Mouse (Mus musculus): Measurements from ENCODE around the gene Vnn3. TPM values are rescaled to one million over a fixed set of nuclear protein-coding genes. Genes with fewer than 3 reads are reported as not detected.

Vnn3 gene
- polyA plus RNA-seq (2014; fragmentation: Nextera tagmentation; extraction: Ambion mirVana): not detected in 2 replicates

DNA sequence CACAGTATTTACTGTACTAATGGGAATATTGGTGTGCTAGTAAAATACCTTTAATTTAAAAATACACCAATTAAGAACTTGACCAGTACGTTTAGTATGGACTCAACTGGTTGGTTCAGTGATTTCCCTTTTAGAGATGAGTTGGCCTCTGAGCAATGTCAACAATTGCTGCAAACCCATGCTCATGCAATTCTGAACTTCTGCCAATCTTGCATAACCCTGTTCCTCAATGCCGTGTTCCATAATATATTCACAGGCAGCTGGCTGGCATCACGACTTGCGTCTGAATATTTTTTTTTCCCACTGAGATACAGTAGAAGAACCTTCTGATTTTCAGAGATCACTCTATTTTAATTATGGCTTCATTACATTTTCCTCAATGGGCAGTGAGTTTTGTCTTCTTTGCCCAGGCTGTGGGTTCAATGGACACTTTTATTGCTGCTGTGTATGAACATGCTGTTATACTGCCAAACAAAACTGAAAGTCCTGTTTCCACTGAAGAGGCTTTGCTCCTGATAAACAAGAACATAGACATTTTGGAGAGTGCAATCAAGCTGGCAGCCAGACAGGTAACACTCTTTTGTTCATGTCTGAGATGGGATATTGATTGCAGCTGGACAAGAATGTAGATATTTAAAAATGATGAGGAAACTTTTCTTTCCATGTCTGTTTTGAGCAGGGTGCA, at the start of gene Vnn3:
Gene Vnn3 (plus strand): TSS at position 235 of the 685 bp plus-strand sequence.
- H3K36me3 ChIP-seq (ENCODE audit: control insufficient read depth, insufficient read depth, low read length): no peaks in the 10 kb centered on the region
- H3K27ac ChIP-seq (ENCODE audit: low read depth, low read length): no peak within 1 kb of the TSS
- DNase-seq (ENCODE audit: low spot score, missing footprints) (no peak), ATAC-seq (ENCODE audit: low FRiP score) (no peak)
- no peaks in the 10 kb centered on the region for H3K27me3 ChIP-seq (ENCODE audit: control insufficient read depth, insufficient read depth, low read length)
- no peak within 1 kb of the TSS for H3K9ac ChIP-seq (ENCODE audit: low read length)
- H3K4me3 ChIP-seq (ENCODE audit: low read depth, low read length): no peak within 1 kb of the TSS
- no peaks in the 10 kb centered on the region for H3K9me3 ChIP-seq (ENCODE audit: control insufficient read depth, low read length)
- WGBS: 91% methylated on average over 4 of the region's 4 CpGs
- H3K4me1 ChIP-seq (ENCODE audit: control insufficient read depth, insufficient read depth, low read length): no peaks in the 10 kb centered on the region
- no peak within 1 kb of the TSS for H3K4me2 ChIP-seq

GRCm38 (mm10) chr10:23802911-23803310, 48.4 kb upstream of the Vnn3 start:
- no peaks in the 10 kb centered on the region for H3K4me1 ChIP-seq (ENCODE audit: control insufficient read depth, insufficient read depth, low read length)
- DNase-seq (ENCODE audit: low spot score, missing footprints) (no peak), ATAC-seq (ENCODE audit: low FRiP score) (no peak)
- H3K9ac ChIP-seq (ENCODE audit: low read length): no peak overlapping the region
- no peak overlapping the region for H3K27ac ChIP-seq (ENCODE audit: low read depth, low read length)
- no peak overlapping the region for H3K4me3 ChIP-seq (ENCODE audit: low read depth, low read length)
- H3K27me3 ChIP-seq (ENCODE audit: control insufficient read depth, insufficient read depth, low read length): no peaks in the 10 kb centered on the region
- no peak overlapping the region for H3K4me2 ChIP-seq
- no peaks in the 10 kb centered on the region for H3K9me3 ChIP-seq (ENCODE audit: control insufficient read depth, low read length)
- WGBS: 72% methylated on average over 3 of the region's 3 CpGs
- H3K36me3 ChIP-seq (ENCODE audit: control insufficient read depth, insufficient read depth, low read length): peaks cover 2% of the 10 kb centered on the region; the same call in 1 of the 2 replicates

DNA sequence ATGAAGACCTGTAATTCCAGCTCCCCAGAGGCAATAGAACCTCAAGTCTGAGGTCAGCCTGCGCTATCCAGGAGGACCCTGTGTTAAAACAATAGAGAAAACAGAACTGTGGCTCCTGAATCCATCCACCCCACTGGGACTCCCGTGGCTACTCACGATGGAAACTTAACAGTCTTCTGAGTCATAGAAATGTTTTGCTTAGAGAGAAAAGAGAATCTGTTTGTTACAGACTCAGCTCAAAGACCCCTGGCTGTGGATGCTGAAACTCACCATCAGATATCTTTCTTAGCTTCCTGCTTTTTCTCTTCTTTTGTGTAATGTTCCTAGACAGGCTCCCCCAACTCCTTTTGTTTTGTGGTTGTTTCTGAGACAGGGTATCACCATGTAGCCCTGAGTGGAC, 46.6 kb upstream of the Vnn3 start:
- H3K4me2 ChIP-seq: no peak overlapping the region
- no peaks in the 10 kb centered on the region for H3K4me1 ChIP-seq (ENCODE audit: control insufficient read depth, insufficient read depth, low read length)
- H3K36me3 ChIP-seq (ENCODE audit: control insufficient read depth, insufficient read depth, low read length): peaks cover 2% of the 10 kb centered on the region; the same call in 1 of the 2 replicates
- WGBS: 62% methylated on average over 3 of the region's 3 CpGs
- DNase-seq (ENCODE audit: low spot score, missing footprints) (no peak), ATAC-seq (ENCODE audit: low FRiP score) (no peak)
- no peak overlapping the region for H3K9ac ChIP-seq (ENCODE audit: low read length)
- H3K9me3 ChIP-seq (ENCODE audit: control insufficient read depth, low read length): no peaks in the 10 kb centered on the region
- no peak overlapping the region for H3K4me3 ChIP-seq (ENCODE audit: low read depth, low read length)
- H3K27ac ChIP-seq (ENCODE audit: low read depth, low read length): no peak overlapping the region
- H3K27me3 ChIP-seq (ENCODE audit: control insufficient read depth, insufficient read depth, low read length): no peaks in the 10 kb centered on the region

DNA sequence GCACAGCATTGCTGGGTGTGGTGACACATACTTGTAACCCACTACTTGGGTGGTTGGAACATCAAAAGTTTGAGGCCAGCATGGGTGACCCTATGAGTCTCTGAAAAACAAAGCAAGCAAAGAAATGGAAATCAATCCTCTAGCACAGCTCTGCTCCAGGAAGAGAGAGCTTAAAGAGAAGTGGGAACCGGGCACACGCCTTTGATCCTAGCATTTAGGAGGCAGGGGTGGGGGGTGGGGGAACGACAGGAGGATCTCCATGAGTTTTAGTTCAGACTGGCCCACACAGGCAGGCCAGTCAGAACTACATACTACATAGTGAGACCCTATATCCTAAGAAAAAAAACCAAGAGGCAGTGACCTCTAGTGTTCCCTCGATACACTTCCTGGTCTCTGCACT, 45.1 kb upstream of the Vnn3 start:
- Histone ChIP-seq H3K4me3 (ENCODE audit: low read depth, low read length) (no peak overlapping the region), H3K36me3 (ENCODE audit: control insufficient read depth, insufficient read depth, low read length) (peaks cover 2% of the 10 kb centered on the region; the same call in 1 of the 2 replicates), H3K9ac (ENCODE audit: low read length) (no peak overlapping the region), H3K27ac (ENCODE audit: low read depth, low read length) (no peak overlapping the region), H3K9me3 (ENCODE audit: control insufficient read depth, low read length) (no peaks in the 10 kb centered on the region), H3K4me2 (no peak overlapping the region), H3K4me1 (ENCODE audit: control insufficient read depth, insufficient read depth, low read length) (no peaks in the 10 kb centered on the region), H3K27me3 (ENCODE audit: control insufficient read depth, insufficient read depth, low read length) (no peaks in the 10 kb centered on the region)
- ATAC-seq (ENCODE audit: low FRiP score): peak; percentile 57; the same call in 1 of the 2 replicates
- DNase-seq (ENCODE audit: low spot score, missing footprints): no peak
- WGBS: 15% methylated on average over 4 of the region's 4 CpGs

- WGBS: 82% methylated on average over 9 of the region's 12 CpGs
- Histone ChIP-seq H3K4me2 (no peak overlapping the region), H3K4me3 (ENCODE audit: low read depth, low read length) (no peak overlapping the region), H3K27me3 (ENCODE audit: control insufficient read depth, insufficient read depth, low read length) (no peaks in the 10 kb centered on the region), H3K9ac (ENCODE audit: low read length) (no peak overlapping the region), H3K4me1 (ENCODE audit: control insufficient read depth, insufficient read depth, low read length) (0 out of 2 replicates have a peak, but pooled peaks cover 2% of the 10 kb centered on the region), H3K9me3 (ENCODE audit: control insufficient read depth, low read length) (no peaks in the 10 kb centered on the region), H3K36me3 (ENCODE audit: control insufficient read depth, insufficient read depth, low read length) (no peaks in the 10 kb centered on the region), H3K27ac (ENCODE audit: low read depth, low read length) (no peak overlapping the region)
- ATAC-seq (ENCODE audit: low FRiP score) (peak; percentile 31; the same call in 1 of the 2 replicates), DNase-seq (ENCODE audit: low spot score, missing footprints) (peak; percentile 97)
These were observed 39.4 kb upstream of the Vnn3 start for GRCm38 (mm10) chr10:23811635-23812437.

DNA sequence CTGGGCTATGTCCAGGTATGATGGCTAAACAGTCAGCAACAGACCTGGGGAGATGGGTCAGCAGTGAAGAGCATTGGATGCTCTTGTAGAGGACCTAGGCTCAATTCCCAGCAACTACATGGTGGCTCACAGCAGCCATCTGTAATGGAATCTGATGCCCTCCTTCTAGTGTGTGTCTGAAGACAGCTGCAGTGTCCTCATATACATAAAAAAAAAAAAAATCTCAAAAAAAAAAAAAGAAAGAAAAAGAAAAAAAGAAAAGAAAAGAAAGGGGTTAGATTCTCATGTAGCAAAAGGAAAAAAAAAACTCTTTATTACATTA, 38.9 kb upstream of the Vnn3 start:
- Histone ChIP-seq H3K27me3 (ENCODE audit: control insufficient read depth, insufficient read depth, low read length) (no peaks in the 10 kb centered on the region), H3K36me3 (ENCODE audit: control insufficient read depth, insufficient read depth, low read length) (no peaks in the 10 kb centered on the region), H3K27ac (ENCODE audit: low read depth, low read length) (no peak overlapping the region), H3K9me3 (ENCODE audit: control insufficient read depth, low read length) (no peaks in the 10 kb centered on the region), H3K4me2 (no peak overlapping the region), H3K4me1 (ENCODE audit: control insufficient read depth, insufficient read depth, low read length) (0 out of 2 replicates have a peak, but pooled peaks cover 2% of the 10 kb centered on the region), H3K4me3 (ENCODE audit: low read depth, low read length) (no peak overlapping the region), H3K9ac (ENCODE audit: low read length) (no peak overlapping the region)
- DNase-seq (ENCODE audit: low spot score, missing footprints): no peak
- 0 out of 2 replicates have a peak, but pooled peaks have one; percentile 36 for ATAC-seq (ENCODE audit: low FRiP score)

DNA sequence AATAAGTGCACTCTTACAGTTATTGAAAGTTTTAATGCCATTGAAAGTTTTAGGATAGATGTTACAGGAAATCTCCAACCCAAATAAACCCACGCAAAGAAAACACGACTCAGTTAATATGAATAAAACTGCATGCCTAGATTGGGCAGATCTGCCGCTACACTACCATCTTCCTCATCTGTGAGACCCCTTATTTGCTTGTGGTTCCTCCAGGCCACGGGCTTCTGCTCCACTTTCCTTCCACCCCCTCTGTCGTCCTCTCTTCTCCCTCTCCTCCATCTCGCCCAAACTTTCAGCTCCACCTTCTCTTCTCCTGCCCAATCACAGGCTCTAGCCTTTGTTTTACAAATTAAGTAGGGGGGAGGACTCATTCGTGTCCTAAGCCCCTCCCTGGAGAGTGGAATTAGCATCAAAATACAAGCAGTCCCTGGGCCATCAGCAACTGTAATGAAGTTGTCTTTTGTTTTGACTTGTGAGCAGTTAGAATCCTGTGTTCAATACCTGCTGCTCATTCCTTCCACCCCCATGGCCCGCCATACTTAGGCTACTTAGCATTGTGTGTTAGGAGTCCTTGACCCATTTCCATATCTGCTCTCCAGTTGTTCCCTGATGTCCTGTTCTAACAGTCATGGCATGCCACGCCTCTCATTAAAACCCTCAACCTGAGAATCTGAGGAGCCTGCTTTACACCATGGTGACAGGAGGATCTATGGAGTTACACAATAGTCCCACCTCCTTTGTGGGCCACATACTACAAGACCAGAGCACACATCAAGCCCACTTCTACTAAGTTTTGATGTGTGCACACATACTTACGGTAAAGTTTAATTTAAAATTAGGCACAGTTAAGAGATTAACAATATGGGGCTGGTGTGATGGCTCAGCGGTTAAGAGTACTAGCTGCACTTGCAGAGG, 38.2 kb upstream of the Vnn3 start:
- Histone ChIP-seq H3K27me3 (ENCODE audit: control insufficient read depth, insufficient read depth, low read length) (no peaks in the 10 kb centered on the region), H3K36me3 (ENCODE audit: control insufficient read depth, insufficient read depth, low read length) (no peaks in the 10 kb centered on the region), H3K4me1 (ENCODE audit: control insufficient read depth, insufficient read depth, low read length) (0 out of 2 replicates have a peak, but pooled peaks cover 2% of the 10 kb centered on the region), H3K4me3 (ENCODE audit: low read depth, low read length) (no peak overlapping the region), H3K9me3 (ENCODE audit: control insufficient read depth, low read length) (no peaks in the 10 kb centered on the region), H3K9ac (ENCODE audit: low read length) (no peak overlapping the region), H3K27ac (ENCODE audit: low read depth, low read length) (no peak overlapping the region), H3K4me2 (no peak overlapping the region)
- DNase-seq (ENCODE audit: low spot score, missing footprints): no peak
- WGBS: 47% methylated on average over 11 of the region's 11 CpGs
- peak; percentile 72 for ATAC-seq (ENCODE audit: low FRiP score)

DNA sequence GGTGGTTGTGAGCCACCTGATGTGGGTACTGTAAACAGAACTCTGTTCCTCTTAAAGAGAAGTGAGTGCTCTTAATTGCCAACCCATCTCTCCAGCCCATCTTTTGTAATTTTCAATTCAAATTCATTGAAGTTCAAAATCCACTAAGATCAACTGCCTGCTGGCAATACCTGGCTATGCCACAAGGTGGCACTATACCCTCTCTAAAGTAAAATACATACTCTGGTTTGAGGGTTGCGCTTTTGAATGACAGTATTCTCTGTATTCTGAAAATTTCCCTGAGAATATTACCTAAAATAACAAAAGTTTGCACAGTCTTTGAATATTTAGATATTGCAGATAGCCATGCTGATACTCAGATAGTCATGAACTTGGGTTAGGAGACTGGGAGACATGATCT, 36.1 kb upstream of the Vnn3 start:
- Histone ChIP-seq H3K36me3 (ENCODE audit: control insufficient read depth, insufficient read depth, low read length) (no peaks in the 10 kb centered on the region; the same call in 1 of the 2 replicates), H3K9ac (ENCODE audit: low read length) (no peak overlapping the region), H3K4me3 (ENCODE audit: low read depth, low read length) (no peak overlapping the region), H3K9me3 (ENCODE audit: control insufficient read depth, low read length) (no peaks in the 10 kb centered on the region), H3K27me3 (ENCODE audit: control insufficient read depth, insufficient read depth, low read length) (no peaks in the 10 kb centered on the region), H3K4me2 (no peak overlapping the region), H3K4me1 (ENCODE audit: control insufficient read depth, insufficient read depth, low read length) (0 out of 2 replicates have a peak, but pooled peaks cover 2% of the 10 kb centered on the region), H3K27ac (ENCODE audit: low read depth, low read length) (no peak overlapping the region)
- ATAC-seq (ENCODE audit: low FRiP score) (peak; percentile 33; the same call in 1 of the 2 replicates), DNase-seq (ENCODE audit: low spot score, missing footprints) (peak; percentile 98)
- 63% methylated on average over 1 of the region's 1 CpGs for WGBS
